Mouse (Mus musculus): Measurements from ENCODE around the gene Gm49358. TPM values are rescaled to one million over a fixed set of nuclear protein-coding genes. Genes with fewer than 3 reads are reported as not detected.

Gm49358 gene
- not detected in 2 replicates for polyA plus RNA-seq (2012; rRNA removed)

DNA sequence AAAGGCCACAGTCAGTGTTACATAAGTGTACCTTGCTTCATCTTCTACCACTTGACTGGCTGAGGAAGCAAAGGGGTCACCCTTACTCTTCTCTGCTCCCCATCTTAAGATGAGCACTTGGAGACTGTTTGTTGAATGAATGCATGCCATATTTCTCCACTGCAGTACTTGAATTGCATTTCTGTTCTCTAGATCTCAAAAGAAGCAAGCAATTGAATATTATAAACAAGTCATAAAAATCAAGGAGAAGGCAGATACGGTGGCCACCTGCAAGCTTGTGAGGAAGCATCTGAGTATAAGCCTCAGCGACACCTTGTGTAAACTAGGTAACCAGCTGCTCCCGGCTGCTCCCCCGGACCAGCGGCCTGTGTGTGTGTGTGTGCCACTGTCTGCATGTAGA is at the start of gene Gm49358:
TSS of gene Gm49358 (plus strand) at position 301 of the 400 bp plus-strand sequence.

DNA sequence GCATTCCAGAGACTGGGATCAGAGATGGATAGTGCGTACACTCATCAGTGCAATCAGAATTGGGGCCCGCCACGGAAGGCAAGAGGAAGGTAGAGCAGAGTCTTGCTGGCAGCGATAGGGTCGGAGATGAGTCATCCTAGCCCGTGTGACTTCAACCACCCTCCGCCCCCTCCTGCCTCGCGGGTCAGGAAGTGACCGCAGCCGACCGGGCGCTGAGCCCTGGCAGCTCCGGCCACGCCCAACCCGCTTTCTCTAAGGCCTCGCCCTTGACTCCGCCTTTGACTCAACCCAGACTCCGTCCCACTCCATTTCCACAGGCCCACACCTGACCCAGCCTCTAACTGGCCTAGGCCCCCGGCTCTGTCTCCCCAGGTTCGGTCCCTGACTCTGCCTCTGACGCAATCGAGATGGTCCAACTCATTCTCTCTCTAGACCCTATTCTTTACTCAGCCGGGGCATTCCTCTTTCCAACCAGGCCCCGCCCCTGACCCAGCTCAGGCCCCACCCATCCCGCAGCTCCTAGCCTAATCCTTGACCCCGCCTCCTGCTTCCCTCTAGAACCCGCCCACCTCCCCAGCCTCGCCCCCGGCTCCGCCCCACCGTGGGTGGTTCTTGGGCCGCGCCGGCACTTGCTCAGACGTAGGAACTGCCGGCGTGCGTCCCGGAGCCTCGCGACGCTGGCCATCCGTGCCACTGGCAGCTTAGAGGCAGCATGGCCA is 14.8 kb downstream of the Gm49358 start, which contains the start of gene Nt5dc3:
TSS of gene Nt5dc3 (plus strand) at position 608 of the 719 bp plus-strand sequence.

Other genes with a start within 250 kb of the Gm49358 start
- gene Hsp90b1, start 58.5 kb upstream of the Gm49358 start, polyA plus RNA-seq (2012; rRNA removed), result 170 TPM in 2 replicates
- gene Ttc41, start 58.2 kb upstream of the Gm49358 start, polyA plus RNA-seq (2012; rRNA removed), result 0.96 and 0.97 TPM in 2 replicates
- gene Nt5dc3, start 15.0 kb downstream of the Gm49358 start, polyA plus RNA-seq (2012; rRNA removed), result 0.95 and 1.1 TPM in 2 replicates
- gene Stab2, start 244.1 kb downstream of the Gm49358 start, polyA plus RNA-seq (2012; rRNA removed), result 9.4 and 11.7 TPM in 2 replicates

Measured in liver, embryonic 14 days (tissue).